Mouse (Mus musculus) frontal cortex, postnatal 25 days (tissue): Measurements from ENCODE around the gene Mpv17l2.

Experiments used
- DNase-seq, 2 experiments: peaks; one replicate each; pipeline ENCODE4 v3.0.0; 2022; ENCODE audit warnings: low spot score in 2 of 2

Gene Mpv17l2

DNA sequence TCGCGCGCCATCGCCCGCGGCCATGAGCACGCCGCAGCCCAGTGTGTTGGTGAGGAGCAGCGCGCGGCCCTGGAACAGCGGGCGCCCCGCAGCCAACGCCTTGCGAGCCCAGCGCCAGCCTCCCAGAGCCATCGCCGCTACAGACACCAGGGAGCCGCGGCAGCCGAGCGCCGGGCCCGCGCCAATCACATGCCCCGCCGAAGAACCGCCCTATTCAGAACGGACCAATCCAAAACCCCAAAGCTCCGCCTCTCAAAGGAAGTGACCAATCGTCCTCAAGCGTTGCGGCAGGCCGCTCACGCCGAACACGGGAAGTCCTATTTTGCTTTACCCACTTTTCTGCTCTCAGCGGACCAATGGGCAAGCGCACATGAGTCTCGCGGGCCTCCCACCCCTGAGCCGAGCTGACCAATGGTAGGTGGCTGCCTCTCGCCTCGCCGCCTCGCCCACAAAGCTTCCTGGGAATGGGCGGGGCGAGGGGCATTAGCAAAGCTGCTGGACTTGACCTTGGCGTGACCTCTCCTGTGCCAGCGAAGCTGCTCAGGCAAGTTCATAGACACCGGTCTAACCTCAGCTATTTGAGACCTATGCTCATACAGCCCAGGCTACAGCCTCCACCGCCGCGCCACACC lies at the start of gene Mpv17l2:
TSS of gene Mpv17l2 (minus strand) at position 172 of the 632 bp plus-strand sequence.
- DNase-seq = peak; percentile 82 to 90

DNA sequence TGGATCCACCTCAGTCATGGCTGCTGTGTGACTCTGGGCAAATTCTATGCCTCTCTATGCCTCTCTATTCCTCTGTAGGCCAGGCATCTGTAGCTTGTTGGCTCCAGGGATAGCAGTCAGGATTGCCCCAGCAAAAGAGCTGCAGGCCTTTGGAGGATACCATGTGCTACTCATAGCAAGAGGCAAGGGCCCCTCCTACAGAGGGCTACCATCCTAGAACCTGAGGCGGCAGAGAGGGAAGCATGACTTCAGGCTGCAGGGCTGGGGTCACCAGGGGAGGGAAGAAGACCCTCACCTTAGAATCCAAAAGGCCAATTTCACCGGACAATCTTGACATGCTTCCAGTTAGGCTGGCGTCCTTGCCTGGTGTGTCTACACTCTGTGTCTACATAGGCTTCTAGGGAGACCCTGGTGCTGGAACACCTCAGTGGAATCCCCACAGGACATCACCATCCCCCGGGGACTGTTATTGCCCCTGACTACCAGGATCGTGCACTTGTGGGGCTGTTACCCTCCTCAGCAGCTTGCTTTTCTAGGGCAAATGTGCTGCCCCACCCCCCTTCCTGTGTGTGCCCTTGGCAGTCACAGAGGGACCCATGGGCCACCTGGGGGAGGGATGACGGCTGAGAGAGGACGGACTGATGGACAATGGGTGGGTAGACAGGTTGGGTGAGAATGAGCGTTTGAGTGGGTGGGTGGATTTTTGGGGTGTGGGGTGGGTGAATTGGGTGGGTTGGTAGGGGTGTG lies 48.4 kb upstream of the Mpv17l2 start:
- DNase-seq = no peak

DNA sequence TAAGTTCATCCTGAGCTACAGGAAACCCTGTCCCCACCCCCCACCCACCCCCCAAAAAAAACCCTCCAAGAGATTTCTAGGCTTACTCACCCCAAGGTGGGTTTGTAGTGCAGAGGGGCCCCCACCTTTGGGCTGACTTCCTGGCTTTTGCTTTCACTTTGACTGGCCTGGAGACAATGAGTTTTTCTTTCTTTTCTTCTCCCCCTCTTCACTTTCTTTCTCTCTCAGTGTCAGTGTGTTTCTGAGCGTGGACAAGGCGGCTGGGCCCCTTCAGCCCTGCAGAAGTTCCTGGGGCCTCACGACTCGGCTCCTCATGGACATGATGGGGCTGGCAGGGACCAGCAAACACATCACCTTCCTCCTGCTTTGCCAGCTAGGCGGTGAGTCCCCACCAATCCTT lies 47.5 kb upstream of the Mpv17l2 start, which contains the start of gene Il12rb1:
TSS of gene Il12rb1 (plus strand) at position 211 of the 400 bp plus-strand sequence.
- no peak for DNase-seq

DNA sequence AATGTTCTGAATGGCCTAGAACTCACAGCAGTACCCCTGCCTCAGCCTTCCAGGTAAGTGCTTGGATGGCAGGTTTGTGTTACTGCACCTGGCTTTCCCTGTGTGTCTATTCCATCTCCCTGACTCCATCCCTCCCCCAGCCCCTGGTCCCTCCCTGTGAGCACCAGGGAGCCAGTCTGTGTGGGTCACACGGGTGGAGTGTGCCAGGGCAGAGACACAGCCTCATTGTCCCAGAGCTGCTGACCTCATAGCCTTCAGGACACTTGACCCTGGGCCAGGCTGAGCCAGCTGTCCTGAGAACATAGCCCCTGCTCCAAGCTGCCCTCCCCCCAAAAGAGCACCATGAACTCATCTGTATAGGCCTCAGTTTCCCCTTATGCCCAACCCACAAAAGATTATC lies 46.6 kb upstream of the Mpv17l2 start:
- DNase-seq = no peak

DNA sequence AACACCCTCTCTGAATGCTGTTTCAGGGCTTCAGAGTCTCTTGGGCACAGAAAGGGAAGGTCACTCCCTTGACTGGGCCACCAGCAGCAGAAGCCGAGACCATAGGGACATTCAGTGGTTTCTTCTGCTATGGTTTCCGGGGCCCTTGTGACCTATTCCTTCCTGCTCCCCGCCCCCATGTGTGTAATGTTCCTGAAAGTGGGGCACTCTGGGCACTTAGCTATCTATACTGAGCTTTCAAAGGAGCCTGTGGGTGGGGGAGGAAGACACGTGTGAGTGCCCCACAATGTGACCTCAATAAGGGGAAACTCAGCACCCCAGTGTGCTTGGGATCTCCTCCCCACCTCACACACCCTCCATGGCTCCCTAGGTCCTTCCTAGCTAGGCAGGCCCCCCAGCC lies 45.8 kb upstream of the Mpv17l2 start:
- no peak for DNase-seq

DNA sequence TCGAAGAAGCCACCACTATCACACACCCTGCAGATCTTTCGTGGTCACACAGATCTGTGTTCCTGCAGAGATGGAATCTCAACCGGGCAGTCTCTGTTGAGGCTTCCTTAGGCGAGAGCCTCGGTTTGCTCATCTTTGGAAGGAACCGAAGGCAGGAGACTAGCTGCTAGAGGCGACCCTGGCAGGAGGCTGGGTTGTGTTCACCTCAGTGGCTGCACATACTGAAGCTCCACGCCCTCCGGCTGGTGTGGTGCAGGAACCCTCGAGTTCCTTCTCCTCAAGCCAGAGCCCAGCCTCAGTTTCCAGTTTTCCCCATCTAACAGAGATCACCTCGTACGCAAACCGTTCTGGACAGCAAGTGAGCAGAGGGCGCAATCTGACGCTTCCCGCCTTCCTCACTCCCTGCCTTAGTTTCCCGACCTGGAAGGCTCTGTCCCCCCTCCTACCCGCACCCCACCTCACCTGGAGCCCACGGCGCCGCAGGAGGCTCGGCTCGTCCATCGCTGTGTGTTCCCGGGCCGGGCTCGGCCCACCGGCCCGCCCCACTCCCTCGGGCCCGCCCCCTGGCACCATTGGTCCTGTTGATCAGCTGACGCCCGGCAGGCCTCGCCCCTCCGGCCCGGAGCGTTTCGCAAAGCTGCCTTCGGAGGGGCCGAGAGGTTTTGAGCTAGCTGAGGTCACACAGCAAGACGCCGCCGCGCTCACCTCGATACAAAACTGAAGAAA lies 43.9 kb upstream of the Mpv17l2 start, which contains the start of gene Mast3:
TSS of gene Mast3 (minus strand) at position 574 of the 726 bp plus-strand sequence.
- peak in 1 of 2 experiments; percentile 64 for DNase-seq

DNA sequence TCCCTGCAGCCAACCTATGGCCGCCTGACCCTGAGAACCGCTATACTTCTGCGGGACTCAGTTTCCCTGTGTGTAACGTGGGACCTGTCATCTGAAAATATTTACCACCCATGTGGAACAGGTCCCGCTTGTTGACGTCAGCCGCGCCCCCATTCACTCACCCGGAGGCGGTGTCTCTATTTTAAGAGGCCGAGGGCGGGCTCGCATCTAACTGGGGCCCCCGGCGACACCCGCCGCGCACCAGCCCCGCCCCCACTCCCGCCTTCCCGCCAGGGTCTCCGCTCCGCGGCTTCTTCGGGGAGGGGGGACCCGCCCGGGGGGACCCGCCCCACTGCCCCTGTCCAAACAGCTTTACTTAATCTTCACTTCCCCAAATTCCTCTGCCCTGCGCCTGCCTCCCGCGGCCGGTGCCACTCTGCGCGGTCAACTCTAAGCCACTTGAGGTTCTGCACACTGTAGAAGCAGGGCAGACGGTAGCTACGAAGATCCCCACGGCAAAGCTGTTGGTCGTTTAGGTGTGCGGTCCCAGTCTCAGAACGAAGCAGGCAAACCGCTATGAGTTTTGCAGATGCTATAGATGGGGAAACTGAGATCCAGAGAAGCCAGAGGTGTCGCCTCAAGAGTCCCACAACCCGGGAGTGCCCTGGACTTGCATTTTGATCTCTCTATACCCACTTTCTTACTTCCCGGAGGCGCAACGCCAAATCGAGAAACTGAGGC lies 43.2 kb upstream of the Mpv17l2 start:
- DNase-seq = peak in 1 of 2 experiments; percentile 65

DNA sequence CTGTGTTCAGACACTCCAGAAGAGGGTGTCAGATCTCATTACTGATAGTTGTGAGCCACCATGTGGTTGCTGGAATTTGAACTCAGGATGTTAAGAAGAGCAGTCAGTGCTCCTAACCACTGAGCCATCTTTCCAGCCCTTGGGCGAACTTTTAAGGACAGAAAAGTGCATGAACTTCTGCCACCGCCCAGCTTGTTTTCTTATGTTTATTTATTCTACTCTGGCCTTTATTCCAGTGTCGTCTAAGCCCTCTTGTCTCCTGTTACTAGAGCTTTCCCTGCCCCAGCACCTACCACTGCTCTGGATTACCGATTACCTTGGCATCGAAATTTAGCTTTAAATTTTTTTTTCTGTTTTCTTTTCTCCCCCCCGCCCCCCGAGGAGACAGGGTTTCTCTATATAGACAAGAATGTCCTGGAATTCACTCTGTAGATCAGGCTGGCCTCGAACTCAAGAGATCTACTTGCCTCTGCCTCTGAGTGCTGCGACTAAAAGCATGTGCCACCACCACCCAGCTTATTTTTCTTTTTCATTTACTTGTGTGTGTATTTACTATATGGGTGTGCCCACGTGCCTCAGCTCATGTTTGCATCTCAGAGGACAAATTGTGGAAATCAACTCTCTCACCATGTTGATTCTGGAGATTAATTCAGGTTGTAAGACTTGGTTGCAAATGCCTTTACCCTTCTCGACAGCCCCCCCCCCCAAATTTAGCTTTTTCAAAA lies 42.2 kb upstream of the Mpv17l2 start:
- no peak for DNase-seq

DNA sequence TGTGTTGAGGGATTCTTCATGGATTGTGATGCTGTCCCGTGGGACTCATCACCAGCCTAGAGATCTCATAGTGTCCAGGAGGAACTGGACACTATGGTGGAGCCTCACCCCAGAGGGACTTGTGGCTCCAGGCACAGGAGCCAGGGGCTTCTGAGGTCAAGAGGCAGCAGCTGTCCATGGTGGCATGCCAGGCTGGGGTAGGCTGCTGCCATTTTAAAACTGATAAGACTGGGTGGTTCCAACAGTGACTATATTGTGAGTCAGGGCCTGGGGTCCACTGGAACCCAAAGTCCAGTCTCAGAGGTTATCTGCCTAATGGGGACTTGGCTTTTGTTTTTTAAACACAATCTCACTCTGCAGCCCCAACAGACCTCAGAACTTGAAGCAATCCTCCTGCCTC lies 41.1 kb upstream of the Mpv17l2 start:
- no peak for DNase-seq

DNA sequence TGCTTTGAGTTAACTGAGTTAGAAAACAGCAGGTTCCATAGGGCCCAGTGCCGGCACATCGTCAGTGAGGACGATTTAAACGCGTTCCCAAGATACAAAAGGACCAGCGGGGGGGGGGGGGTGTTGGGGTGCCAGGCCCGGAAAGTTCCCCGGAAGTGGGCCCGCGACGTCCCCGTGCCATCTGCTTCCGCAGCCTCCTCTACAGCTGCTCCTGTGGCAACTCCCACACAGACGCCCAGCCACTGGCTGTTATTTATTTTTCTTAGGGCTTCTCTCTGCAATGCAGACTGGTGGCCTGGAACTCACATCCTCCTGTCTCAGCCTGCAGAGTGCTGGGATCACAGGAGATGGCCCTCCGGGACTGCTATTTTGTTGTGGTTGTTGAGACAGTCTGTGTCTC lies 40.4 kb upstream of the Mpv17l2 start:
- peak in 1 of 2 experiments; percentile 57 for DNase-seq

DNA sequence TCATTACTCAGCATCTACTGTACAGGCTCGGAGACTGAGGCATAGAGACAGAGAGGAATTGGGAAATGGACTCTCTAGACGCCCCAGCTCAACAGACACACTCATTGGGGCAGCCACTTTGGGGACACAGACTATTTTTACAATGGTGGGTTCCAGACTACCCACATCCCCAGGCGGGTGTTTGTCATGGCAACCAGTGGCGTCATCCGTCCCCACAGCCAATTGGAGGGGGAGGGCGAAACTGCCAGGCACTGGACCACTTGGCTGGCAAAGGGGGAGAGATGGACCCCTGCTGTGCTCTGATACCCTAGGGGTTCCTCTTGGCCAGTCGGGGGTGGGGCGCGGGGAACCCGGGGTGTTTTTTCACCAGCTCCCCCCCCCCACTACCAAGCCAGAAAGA lies 39.9 kb upstream of the Mpv17l2 start:
- peak in 1 of 2 experiments; percentile 57 for DNase-seq

DNA sequence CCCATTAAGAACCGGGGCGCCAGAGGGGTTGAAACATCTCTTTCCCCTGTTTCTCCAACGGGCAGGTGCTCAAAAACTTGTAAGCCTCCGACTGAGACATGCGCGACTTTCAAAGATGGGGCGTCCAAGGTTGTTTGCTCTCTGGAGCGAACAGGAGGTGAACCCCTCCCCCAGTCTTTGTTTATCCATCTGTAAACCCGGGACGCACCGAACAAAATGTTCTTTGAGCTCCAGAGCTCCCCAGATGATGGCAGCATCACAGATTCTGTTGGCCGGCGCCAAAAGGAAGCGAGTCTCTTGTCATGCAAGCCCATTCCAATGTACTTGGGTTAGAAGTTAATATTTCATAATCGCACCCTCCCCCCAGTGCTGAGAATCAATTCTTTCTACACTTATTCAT lies 37.5 kb upstream of the Mpv17l2 start:
- DNase-seq = no peak

DNA sequence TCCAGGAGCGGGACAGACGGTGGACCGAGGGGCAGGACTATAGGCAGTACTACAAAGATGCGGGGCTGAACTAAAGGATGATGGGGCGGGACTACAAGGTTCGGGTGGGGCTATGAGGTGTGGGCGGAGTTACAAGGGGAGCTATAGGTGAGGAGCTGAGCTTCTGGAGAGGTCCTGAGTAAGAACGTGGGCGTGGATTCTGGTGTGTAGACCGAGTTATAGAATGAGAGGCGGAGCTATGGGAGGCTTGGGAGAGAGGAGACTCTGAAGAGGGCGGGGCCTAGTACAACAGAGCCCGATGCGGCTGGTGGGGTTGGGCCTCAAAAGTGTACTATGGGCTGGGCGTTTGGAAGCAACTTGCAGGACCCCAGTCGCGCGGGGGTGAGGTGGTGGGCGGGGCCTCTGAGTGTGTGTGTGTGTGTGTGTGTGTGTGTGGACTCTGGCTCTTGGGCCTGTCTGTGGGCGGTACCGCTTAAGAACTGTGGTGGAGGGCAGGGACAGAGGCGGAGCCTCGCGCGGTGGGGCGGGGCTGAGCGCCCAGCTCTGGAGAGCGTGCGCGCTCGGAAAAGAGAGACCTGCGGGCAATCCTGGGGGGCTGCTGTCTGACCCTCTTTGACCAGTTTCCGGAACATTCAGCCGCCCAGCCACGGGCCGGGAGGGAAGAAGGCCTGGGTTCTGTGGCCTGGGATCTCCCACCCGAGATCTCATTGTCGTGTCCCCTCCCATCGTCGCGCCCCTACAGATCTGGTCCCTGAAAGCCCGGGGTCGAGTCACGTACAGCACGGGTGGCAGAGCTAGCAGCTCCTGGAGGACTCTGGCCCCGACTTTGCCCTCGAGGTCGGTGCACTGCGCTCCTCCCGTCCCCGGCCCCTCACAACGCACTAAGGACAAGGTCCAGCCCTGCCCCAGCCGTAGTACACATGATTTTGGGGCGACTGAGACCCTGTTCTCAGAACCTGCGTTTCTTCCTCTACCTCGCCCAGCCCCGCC lies 36.6 kb upstream of the Mpv17l2 start:
- DNase-seq = peak; percentile 64 to 74

DNA sequence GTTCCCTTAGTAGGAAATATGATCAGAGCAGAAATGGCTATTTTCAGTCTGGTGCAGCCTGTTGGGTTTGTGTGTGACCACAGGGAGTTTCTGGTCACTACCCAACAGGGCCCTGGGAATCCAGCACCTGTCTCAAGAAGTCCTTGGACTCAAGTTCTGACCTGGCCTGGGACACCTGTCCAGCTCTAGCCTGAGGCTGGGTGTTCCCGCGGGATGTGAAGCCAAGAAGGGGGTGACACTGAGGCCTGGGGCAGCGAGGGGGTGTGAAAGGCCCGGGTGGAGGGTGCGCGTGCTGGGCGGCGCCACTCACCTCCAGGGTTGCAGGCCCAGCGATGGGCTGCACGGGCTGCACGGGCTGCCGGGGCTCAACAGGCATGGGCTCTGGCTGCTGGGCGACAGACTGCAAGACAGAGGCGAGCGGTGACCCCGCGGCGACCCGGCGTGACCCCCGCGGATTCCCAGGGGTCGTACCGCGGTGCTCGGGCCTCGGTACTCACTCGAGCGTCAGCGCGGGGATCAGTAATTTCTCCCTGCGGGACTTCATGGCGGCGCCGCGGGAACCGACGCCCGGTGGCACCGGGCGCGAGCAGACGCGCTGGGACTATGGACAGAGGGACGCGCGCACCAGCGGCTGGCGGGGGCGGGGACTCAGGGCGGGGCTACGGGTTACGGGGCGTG lies 35.8 kb upstream of the Mpv17l2 start:
- DNase-seq = no peak

DNA sequence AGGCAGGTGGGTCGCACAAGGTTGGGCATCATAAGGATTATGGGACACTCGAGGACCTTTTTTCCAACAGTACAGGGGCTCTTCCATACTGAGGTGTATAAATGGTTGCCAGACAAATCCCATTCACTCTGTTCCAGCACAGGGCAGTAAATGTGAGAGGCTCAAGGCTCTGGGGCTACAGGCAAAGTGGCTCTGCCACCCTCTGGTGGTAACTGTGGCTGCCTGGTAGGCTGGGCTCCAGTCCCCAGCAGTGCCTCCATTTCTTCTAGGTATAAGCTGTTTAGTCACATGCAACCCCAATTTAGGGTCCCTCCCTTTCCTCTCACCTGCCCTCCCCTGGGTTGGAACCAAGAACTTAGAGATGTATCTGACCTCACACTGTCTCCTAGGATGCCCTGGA lies 34.6 kb upstream of the Mpv17l2 start:
- DNase-seq = no peak

DNA sequence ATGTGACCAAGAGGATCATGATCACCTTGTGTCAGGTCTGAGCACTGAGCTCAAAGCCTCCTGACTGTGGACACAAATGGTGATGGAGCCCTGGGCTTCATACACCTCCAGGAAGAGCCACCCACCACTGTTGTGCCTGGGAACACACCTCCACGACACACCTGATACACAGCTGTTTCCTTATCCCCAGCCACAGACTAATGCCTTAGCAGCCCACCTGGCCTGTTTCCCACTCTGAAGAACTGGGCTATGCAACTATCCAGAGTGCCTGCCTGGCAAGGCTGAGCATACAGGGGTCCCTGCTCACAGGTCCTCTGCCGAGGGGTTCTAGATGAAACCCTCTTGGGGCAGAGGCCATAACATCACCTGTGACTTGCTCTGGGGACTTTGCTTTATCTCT lies 33.5 kb upstream of the Mpv17l2 start:
- DNase-seq = no peak

DNA sequence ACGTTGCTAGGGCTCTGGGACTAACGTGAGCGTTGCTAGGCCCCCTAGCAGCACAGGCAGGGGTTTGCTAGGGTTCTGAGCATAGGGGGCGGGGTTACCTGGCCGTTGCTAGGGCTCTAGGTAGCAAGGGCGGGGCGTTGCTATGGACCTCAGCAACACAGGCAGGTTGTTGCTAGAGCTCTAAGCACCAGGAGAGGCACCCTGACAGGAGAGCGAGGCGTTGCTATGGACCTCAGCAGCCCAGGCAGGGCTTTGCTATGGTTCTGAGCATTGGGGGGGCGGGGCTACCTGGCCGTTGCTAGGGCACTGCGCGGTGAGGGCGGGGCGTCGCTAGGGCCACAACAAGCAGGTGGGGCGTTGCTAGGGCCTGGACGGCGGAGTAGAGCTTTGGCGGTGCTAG lies 32.0 kb upstream of the Mpv17l2 start:
- DNase-seq = no peak

DNA sequence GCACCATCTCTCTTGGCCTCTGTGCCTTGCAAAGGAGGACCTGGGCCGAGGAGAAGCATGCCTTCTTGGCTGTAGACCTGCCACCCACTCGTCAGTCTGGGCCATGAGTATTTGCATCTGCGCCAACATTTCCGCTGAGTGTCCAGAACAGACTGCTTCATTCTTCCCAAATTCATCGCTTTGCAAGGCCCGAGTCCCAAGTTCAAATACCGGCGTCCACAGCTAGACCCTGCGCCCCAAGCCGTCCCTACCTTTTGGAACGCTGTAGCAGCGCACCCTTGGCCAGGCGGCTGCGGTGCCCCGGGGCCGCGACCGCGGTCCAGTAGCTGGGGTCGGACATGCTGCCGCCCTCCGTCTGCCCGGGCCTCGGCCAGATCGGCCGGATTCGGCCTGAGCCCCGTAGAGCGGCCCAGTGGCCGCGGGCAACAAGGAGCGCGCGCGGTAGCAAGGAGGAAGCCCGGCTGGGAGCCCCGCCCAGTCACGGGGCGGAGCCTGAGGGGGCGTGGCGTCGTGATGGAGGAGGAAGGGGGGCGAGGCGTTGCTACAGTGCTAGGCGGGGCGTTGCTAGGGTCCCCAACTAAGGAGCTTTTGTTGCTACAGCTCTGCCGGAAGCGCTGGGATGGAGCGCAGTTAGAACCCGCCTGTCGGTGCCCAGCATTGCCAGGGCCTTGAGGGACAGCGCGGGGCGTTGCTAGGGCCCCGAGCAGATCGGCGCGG lies 31.4 kb upstream of the Mpv17l2 start:
- DNase-seq = peak; percentile 92

DNA sequence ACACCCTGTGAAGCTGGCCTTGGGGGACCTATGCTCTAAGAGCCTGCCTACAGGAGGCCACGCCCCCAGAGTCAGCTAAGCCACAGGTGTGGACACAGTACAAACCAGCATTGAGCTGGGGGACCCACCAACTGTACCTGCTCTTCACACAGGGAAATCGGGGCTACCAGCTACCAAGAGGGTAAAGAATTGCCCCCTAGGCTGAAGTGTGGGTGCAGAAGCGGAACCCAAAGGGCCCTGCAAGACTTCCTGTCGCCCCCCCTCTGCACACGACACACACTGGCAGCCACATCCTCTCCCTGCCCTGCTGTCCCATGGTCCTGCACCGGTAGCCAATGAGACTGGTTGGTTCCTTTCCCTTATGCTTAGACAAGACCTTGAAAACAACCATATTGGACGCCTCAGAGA lies 30.6 kb upstream of the Mpv17l2 start:
- DNase-seq = no peak
